Mouse (Mus musculus): ENCODE measurements around the gene Gm11756.
"Not testable (repeated sequence)": the region's sequence is repeated elsewhere in the genome, so short reads cannot be mapped to it uniquely, and the experiment has no call there.

The Gm11756 gene

DNA sequence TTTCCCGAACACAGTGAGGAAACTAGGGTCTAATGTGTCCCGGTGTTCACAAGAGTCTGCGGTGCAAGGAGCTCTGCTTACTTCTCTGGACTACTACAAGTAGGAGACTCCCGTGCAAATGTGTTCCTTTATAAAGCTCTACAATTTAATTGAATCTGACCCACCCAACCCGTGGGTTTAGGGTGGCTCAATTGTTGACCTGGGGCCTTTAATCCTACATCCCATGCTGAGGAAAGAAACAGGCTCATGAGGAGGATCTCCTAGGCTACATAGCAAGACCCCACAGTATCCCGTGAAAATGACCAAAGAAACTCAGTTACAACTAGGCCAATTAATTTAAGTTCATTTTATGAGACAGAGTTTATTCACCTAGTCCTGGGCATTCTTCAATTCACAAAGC is at the start of gene Gm11756:
Gm11756 (minus strand) TSS at position 101 of the 400 bp plus-strand sequence.
- DNase-seq (ENCODE audit: low spot score): not testable (repeated sequence)

DNA sequence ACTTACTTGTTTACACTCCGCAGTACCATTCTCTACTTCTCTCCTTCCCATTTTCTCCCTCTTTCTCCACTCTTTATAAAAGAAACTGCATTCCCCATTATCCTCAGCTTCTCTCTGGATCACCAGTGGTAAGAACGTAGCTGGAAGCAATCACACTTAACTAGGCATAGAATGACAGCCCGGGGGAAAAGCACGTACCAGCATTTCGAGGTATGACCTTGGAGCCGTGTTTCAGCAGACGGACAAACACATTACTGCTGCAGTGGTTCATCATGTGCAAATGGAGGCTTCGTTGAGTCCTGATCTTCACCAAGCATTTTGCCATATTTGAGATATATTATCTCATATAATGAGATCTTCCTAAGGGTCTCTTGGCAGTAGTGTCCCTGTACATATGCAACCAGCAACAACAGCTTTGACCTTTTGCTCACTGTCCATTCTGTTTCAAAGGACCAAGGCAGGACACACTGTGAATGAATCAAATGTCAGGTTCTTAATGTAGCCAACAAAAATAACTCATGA is 29.9 kb upstream of the Gm11756 start, which contains the start of gene 2310002L09Rik:
2310002L09Rik (minus strand) TSS at position 472 of the 522 bp plus-strand sequence.
- DNase-seq (ENCODE audit: low spot score): no peak

DNA sequence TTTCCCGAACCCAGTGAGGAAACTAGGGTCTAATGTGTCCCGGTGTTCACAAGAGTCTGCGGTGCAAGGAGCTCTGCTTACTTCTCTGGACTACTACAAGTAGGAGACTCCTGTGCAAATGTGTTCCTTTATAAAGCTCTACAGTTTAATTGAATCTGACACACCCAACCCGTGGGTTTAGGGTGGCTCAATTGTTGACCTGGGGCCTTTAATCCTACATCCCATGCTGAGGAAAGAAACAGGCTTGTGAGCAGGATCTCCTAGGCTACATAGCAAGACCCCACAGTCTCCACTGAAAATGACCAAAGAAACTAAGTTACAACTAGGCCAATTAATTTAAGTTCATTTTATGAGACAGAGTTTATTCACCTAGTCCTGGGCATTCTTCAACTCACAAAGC is 14.7 kb downstream of the Gm11756 start, which contains the start of gene Gm13871:
Gm13871 (minus strand) TSS at position 101 of the 400 bp plus-strand sequence.
- not testable (repeated sequence) for DNase-seq (ENCODE audit: low spot score)

DNA sequence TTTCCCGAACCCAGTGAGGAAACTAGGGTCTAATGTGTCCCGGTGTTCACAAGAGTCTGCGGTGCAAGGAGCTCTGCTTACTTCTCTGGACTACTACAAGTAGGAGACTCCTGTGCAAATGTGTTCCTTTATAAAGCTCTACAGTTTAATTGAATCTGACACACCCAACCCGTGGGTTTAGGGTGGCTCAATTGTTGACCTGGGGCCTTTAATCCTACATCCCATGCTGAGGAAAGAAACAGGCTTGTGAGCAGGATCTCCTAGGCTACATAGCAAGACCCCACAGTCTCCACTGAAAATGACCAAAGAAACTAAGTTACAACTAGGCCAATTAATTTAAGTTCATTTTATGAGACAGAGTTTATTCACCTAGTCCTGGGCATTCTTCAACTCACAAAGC is 29.5 kb downstream of the Gm11756 start, which contains the start of gene Gm11757:
Gm11757 (minus strand) TSS at position 101 of the 400 bp plus-strand sequence.
- not testable (repeated sequence) for DNase-seq (ENCODE audit: low spot score)

DNA sequence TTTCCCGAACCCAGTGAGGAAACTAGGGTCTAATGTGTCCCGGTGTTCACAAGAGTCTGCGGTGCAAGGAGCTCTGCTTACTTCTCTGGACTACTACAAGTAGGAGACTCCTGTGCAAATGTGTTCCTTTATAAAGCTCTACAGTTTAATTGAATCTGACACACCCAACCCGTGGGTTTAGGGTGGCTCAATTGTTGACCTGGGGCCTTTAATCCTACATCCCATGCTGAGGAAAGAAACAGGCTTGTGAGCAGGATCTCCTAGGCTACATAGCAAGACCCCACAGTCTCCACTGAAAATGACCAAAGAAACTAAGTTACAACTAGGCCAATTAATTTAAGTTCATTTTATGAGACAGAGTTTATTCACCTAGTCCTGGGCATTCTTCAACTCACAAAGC is 44.4 kb downstream of the Gm11756 start, which contains the start of gene Gm11758:
Gm11758 (minus strand) TSS at position 101 of the 400 bp plus-strand sequence.
- DNase-seq (ENCODE audit: low spot score): not testable (repeated sequence)
